Mouse (Mus musculus) embryo, embryonic 9.5 days (tissue): ENCODE measurements around the gene Pde12.
A peak's percentile ranks its signal among the peaks of the same experiment; 100 is the strongest.
"Not testable (repeated sequence)": the region's sequence is repeated elsewhere in the genome, so short reads cannot be mapped to it uniquely, and the experiment has no call there.

Experiments
- DNase-seq: peaks from one replicate; pipeline ENCODE4 v3.0.0-alpha.2; 2017; ENCODE audit errors: extremely low spot score

Pde12 gene

DNA sequence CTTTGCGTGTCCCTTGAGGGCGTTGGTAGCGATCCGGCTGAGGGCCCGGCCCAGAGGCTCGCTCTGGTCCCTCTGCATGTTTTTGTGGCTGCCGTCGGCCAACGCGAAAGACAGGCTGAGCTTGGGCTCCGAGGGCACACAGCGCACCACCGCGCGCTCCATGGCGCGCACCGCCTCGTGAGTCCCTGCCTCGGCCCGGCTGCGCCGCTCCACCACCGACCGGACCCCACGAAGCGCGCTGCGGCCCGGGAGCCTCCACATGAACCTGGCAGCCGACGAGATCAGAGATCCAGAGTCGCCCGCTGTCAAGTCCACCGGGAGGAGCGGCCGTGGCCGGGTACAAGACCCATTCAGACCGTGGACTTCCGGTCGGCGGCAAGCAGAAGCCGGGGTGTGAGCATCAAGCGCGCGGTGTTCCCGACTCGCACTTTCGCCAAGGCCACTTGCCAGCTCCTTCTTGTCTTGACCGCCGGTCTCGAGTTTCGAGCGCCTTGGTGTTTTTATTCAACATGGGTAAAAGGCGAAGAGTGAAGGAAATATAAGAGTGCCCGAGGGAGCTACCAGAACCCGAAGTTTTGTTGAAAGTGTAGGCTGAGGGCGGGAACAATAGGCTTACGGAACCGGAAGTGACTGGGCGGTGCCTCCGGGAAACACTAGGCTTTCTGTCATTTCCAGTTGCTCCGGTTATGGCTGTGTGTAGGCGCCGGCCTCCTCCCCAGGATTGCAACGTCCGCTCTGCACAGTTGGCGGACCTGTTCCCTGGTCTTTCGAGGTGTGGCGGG is at the start of gene Pde12:
Gene Pde12 (minus strand): TSS at position 592 of the 782 bp plus-strand sequence.
- peak; percentile 90 for DNase-seq

DNA sequence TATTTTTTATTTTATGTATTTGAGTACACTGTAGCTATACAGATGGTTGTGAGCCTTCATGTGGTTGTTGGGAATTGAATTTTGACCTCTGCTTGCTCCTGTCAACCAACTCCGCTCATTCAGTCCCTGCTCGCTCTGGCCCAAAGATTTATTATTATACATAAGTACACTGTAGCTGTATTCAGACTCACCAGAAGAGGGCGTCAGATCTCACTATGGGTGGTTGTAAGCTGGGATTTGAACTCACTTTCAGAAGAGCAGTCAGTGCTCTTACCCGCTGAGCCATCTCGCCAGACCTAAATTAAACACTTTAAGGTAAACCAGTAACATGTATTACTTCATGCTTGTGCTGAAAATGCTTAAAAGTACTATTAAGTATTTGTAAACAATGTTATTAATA is 35.6 kb upstream of the Pde12 start:
- not testable (repeated sequence) for DNase-seq

DNA sequence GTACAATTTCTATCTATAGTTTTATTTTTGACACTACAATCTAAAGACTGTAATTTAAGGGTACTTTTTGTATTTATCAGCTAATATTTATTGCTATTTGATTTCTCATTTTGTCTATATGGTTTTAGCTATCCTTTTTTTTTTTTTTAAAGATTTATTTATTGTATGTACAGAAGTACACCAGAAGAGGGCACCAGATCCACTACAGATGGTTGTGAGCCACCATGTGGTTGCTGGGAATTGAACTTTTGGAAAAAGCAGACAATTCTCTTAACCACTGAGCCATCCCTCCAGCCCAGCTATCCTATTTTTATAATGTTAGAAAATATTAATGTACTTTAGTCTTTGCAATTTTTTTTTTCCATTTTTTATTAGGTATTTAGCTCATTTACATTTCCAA is 28.2 kb upstream of the Pde12 start:
- peak; percentile 7 for DNase-seq

DNA sequence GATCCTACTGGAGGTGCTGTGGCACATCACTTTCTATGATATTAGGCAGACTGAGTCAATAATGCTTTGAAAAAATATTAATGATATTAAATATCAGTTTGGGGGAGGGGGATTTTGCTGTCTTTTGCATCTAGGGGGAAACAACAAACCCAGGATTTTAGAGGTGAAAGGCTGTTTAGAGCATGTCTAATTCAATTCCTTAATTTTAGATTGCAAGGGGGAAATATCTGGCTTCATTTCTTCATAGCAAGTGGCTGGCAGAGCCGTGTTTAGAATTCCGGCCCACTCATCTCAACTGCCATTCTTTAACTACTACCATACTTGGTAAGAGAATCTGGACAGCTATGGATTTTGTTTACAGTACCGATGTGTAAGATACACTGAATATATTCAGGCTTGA is 23.3 kb upstream of the Pde12 start, which contains the start of gene Dnah12:
Gene Dnah12 (plus strand): TSS at position 301 of the 400 bp plus-strand sequence.
- DNase-seq = no peak

DNA sequence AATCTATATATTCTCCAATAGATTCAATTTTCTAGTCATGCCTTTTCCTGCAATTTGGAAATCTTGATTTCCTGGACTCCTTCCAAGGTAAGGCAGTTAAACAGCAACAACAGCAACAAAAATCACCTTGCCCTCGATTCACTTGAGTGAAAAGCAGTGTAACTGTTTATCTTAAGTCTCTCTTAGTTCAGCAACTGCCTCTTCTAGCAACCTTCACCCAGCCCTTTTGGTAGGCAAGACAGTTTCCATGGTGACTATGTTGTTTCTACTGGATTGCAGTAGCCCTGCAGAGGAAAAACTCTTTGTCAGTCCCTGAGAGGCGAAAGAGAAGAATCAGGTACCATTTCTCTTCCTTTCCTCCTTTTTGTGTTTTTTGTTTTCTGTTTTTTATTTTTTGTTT is 21.7 kb upstream of the Pde12 start:
- DNase-seq = no peak

DNA sequence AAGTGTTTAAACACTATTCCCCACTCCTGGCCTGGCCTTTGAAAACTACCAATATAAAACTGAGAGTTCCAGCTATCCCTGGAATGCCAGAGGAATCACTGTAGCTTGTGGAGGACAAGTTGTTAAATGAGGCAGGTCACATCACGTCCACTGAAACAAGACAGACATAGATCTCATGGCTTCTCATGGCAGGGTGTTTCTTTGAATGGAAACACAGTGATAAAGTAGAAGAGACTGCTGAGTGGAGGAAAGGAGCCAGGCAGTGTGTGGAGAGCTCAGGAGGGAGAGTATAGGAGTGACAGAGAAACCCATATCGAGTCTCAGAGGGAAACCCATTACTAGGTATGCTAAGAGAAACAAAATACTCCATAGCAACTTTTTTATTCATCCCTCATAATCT is 21.0 kb upstream of the Pde12 start:
- DNase-seq = no peak

DNA sequence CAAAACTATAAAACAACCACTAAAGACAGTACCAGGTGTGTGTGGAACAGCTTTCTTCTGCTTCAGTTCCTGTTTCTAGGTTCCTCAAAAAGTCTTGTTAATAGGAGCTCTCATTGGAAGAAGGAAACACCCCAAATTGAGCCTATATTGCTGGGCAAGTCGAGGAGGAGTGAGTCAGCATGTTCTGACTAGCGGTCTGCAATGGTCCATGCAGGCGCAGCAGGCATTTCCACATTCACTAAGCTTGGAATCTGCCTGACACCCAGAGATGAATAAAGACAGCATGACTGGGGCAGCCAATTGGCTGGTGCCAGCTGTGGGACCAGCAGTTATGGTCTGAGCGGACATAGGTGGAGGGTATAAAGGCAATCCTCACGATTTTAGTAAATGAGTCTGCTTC is 6.1 kb upstream of the Pde12 start:
- no peak for DNase-seq

DNA sequence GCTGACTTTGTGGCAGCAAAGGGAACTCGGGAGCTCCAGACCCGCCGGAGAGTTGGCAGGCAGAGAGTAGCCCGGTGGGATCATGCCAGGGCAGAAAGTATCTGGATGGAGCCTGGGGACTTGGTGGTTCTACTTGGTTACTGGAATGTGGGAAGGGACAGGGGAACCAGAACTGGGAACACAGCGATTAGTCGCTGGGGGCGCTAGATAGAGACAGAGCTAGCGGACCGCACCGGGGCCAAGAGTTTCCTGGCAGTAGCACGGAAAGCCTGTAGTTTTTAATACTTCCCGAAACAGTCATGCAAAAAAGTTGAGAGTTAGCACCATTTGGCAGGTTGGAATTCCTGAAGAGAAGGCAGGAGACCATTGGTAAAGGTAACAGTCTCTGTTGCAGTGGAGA is 5.7 kb upstream of the Pde12 start:
- peak; percentile 15 for DNase-seq

DNA sequence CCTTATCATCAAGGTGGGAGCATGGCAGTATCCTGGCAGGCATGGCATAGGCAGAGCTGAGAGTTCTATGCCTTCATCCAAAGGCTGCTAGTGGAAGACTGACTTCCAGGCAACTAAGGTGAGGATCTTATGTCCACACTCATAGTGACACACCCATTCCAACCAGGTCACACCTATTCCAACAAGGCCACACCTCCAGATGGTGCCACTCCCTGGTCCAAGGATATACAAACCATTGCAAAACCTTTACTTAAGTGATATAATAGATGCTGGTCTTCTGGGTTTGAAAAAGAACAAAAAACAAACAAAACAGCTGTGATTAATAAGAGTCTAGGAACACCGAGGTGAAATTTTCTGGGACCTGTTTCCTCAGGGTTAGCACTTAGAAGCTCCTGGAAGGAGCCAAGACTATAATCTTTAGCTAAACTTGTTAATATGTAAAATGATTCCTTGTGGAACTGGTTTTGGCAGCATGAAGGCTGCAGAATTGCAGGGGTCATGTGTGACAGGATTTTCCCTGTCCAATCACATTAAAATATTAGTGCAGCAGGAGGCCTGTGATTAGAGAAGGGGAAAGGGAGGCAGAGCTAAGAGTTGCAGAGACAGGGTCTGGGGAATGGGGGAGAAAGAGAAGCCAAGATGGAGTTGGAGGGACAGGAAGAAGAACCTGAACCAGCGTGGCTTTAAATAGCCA is 4.9 kb upstream of the Pde12 start:
- DNase-seq = not testable (repeated sequence)

DNA sequence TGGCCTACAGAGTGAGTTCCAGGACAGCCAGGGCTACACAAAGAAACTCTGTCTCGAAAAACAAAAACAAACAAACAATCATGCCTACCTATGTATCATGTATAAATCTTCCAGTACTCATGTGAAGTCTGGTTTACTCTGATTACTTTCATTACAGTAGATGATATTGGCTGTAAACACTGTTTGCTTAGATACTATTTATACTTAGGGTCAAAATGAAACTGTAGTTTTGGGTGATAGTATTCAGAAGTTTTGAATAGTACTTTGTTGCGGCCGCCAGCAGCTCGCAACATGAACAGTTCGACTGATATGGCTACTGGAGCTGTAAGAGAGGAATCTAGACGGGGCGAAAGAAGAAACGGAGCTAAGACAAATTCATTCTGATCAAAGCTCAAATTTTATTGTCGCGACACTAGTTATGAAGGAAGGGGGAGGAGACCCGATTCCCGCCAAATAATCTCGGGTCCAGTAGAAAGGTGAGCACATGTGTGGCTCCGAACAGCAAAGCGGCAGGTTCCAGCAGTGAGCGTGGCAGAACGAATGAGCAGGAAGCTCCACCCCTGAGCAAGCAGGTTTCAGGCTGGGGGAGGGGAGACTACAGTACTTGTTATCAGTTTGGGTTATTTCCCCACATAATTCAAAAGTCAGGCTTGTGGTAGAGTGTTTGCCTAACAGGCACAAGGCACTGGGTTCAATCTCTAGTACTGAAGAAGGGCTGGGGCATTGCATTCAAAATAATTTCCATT is 2.4 kb upstream of the Pde12 start:
- not testable (repeated sequence) for DNase-seq

DNA sequence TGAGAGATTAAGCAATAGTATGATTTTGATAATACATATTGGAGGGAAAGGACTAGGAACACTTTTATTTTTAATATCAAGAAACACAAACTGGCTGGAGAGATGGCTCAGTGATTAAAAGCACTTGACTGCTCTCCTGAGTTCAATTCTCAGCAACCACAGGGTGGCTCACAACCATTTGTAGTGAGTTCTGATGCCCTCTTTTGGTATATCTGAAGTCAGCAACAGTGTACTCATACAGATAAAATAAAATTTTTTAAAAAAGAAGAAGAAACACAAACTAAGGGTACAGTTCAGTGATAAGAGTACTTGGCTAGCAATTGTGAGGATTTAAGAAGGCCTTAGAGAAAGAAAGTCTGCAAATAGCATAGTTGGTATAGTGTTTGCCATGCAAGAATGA is 1.3 kb upstream of the Pde12 start:
- no peak for DNase-seq

DNA sequence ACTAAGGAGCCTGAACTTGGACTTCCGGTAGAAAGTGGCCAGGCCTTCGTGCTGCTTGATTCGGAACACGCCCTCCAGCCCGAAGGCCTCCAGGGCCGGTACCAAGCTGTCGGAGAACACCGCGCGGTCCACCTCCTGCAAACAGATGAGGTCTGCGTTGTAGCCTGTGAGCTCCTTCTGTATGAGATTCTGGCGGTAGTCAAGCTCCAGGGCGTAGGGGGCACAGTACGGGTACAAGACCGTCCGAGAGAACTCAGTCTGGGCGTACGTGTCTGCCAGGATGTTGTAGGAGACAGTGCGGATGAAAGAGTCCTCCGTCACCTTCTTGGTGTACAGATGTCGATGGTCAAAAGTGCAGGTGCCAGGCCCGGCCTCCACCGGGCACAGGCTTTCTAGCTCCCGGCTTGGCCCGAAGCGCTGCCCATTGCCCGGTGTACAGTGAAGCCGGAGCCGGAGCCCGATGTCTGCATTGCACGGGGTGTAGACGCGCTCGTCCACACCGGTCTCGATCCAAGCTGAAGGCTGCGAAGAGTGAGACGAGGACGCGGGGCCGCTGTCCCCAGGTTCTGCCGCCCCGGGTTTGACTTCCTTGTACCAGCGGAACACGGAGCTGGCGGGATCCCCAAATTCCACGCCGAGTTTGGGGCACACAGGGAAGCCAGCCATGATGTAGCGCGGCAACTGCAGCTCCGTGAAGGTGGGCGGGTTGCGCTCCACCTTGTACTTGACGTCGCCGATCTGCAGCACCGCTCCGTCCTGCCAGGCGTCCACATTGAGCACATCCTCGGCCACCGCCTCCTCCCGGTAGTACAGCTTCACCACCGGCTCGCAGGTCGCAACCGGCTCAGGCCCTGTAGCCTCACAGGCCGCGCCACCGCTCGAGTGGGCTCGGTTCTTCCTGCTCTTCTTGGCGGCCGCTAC is 1.1 kb downstream of the Pde12 start:
- peak; percentile 32 for DNase-seq

DNA sequence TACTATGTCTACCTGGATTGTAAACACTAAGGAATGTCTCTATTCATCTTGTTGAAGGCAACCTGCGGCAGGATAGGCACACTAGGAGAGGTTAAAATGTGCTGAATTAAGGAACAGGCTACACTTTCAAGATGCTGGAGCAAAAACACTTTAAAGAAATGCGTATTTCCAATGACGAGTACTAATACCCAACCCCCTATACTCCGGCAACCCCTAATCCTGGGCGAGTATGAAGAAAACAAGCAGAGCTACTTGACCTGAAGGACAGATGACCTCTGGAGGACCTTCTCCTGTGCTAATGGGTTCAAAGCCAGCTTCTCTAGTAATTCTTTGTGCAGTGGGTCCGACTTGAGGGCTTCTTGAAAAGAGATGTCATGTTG is 1.7 kb downstream of the Pde12 start:
- DNase-seq = no peak

DNA sequence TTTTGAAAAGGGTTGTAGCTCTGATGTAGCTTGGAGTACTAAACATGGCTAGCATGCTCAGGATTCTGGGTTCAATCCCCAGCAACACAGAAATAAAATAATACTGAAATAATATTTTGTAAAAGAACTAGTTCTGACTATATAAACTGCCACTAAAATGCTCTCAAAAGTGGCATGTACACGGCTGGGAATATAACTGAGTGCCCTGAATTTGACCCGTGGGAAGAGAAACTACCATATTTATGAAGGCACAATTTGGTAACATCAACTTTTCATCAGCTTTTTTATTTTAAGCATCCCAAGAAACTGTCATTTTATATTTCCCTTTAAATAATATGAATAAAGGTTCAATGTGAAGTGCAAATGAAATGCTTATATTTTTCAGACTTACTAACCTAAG is 5.8 kb downstream of the Pde12 start:
- no peak for DNase-seq

DNA sequence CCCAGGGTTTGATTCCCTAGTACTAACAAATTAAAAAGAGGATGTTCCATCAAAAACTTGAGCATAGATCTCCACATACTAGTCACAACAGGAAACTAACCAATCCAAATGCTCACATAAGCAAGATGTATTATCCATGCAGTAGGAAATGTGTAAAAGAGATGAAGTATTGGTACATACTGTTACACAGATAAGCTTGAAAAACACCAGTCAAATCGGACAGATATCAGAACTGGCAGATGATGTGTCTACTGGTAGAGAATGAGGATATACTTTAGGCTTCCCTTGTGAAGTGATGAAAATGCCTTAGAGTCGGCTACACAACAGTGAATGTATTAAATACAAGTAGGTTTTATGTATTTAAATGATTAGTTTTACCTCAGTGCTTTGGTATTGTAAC is 7.2 kb downstream of the Pde12 start:
- no peak for DNase-seq

DNA sequence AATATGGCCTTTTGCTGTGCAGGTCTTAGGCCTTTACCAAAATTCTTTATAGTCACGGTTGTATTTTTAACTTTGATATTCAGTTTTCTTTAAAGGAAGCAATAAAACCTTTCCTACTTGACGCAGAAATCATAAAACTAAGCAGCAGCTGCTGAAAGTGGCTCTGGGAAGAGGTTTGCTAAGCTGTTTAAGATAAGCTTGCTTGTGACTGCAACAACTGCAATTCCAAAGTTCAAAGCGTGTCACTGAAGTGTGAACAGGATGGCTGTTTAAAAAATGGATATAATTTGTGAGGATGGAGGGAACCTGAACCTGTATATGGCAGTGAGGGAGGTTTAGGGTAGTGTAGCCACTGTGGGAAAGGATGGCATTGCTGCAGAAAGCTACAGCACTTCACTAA is 7.7 kb downstream of the Pde12 start:
- no peak for DNase-seq

DNA sequence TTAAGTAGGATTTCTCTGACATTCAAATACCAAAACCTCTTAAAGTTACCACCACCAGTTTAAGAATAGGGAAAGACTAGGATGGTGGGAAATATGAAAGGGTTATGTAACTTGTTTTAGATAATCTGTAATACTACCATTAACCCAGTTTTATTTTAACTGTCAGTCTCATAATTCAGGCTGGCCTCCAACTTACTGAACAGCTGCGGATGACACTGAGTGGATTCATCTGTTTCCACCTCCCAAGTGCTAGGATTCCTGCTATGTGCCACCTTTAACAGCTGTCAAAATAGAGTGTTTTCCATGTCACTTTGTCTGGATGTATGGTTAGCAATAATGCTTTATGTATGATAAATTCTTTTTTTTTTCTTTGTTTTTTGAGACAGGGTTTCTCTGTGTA is 9.4 kb downstream of the Pde12 start:
- DNase-seq = no peak

DNA sequence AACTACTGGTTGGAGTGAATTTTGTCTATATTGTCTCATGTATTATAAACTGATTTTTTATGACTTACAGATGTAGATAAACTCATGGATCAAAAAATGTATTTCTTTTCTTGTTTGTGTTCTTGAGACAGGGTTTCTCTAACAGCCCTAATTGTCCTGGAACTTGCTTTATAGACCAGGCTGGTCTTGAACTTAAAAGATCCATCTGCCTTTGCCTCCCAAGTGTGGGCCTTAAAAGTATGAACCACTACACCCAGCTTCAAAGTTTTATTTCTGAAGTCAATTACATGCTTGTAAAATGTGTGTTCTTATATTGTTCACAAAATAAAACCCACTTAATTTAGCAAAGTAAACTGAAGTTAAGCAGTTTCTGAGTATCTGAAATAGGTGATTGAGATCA is 11.5 kb downstream of the Pde12 start:
- DNase-seq = no peak

DNA sequence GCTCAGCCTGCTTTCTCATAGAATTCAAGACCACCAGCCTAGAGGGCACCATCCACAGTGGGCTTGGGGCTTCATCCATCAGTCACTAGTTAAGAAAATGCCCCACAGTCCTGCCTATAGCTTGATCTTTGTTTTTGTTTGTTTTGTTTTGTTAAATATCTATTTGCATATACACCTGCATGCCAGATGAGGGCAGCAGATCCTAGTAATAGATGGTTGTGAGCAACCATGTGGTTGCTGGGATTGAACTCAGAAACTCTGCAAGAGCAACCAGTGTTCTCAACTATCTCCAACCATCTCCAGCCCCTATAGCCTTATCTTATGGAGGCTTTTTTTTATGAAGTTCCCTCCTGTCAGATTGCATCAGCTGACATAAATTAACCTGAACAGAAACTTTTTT is 17.8 kb downstream of the Pde12 start:
- DNase-seq = no peak

DNA sequence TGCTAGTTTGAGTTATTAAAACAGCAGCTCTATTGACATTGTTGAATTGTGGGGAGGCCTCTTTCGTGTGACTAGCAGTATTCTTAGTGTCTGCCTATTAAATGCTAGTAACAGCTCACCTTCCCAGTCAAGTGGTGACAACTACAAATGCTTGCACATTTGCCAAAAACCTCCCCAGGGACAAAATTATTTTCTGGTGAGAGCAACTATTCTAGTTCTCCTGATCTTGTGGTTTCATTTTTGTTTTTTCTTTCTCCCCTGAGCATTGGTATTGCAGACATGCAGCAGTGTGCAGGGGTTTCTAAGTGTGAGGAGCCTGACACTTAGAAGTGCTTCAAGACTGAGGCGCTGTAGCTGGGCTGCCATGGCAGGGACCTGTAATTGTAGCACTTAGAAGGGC is 21.9 kb downstream of the Pde12 start:
- no peak for DNase-seq

DNA sequence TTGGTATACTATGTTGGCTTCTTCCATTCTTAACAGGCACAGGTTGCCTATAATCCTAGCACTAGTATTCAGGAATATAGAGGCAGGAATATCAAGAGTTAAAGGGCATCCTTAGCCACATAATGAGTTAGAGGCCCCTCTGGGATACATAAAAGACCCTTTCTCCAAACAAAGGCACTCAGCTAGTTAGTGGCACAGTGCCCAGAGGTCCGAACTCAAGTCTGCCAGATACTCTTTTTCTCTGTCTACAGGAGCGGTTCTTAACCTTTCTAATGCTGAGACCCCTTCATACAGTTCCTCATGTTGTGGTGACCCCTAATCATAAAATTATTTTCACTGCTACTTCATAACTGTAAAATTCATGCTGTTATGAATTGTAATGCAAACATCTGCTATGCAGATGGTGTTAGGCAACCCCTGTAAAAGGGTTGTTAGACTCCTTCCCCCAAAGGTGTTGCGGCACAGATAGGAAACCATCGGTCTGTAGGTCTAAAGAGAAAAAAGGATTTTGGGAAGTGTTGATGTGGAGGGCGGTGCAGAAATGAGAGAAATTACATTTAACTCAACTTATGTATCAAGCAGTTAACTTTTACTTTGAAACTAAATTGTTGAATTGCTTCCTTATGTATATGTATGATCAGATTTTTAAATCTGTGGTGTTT is 23.6 kb downstream of the Pde12 start:
- no peak for DNase-seq
